Mouse (Mus musculus): Measurements from ENCODE around the gene Cfap161. TPM values are rescaled to one million over a fixed set of nuclear protein-coding genes. Genes with fewer than 3 reads are reported as not detected.

Gene Cfap161
- 0.33 TPM in 1 of 2 replicates, not detected in the other for polyA plus RNA-seq (2015; fragmentation: Nextera tagmentation; extraction: Ambion mirVana)

DNA sequence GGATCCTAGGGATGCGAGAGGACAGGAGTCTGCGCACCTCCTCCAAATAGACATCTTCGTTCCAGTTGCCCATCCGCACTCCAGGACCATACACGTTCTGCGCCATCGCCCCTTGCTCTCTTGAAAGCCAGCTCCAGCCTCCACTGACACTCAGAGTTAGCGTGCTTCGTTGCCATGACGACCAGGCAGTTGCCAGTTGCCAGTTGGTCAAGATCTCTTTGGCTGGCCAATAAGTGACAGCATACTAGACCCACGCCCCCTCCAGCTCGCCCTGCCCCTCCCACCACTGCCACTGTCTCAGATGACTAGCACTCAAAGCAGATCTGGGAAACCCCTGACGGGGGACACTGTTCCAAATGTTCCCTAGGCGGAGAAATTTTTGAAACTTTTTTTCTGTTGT, at the start of gene Cfap161:
Gene Cfap161, minus strand, starts transcription at position 176 of the 400 bp plus-strand sequence.
- no peak within 1 kb of the TSS for H3K9ac ChIP-seq
- no peaks in the 10 kb centered on the region for H3K27me3 ChIP-seq
- no peak within 1 kb of the TSS for H3K27ac ChIP-seq (replicated peaks)
- H3K4me3 ChIP-seq, result no peak within 1 kb of the TSS
- 4% methylated on average over 14 of the region's 14 CpGs for WGBS
- ATAC-seq (ENCODE audit: low read depth), result peak; percentile 95
- no peaks in the 10 kb centered on the region for H3K9me3 ChIP-seq
- H3K4me2 ChIP-seq, result peak within 1 kb of the TSS; percentile 34
- H3K4me1 ChIP-seq (replicated peaks), result peaks cover 9% of the 10 kb centered on the region
- no peaks in the 10 kb centered on the region for H3K36me3 ChIP-seq

DNA sequence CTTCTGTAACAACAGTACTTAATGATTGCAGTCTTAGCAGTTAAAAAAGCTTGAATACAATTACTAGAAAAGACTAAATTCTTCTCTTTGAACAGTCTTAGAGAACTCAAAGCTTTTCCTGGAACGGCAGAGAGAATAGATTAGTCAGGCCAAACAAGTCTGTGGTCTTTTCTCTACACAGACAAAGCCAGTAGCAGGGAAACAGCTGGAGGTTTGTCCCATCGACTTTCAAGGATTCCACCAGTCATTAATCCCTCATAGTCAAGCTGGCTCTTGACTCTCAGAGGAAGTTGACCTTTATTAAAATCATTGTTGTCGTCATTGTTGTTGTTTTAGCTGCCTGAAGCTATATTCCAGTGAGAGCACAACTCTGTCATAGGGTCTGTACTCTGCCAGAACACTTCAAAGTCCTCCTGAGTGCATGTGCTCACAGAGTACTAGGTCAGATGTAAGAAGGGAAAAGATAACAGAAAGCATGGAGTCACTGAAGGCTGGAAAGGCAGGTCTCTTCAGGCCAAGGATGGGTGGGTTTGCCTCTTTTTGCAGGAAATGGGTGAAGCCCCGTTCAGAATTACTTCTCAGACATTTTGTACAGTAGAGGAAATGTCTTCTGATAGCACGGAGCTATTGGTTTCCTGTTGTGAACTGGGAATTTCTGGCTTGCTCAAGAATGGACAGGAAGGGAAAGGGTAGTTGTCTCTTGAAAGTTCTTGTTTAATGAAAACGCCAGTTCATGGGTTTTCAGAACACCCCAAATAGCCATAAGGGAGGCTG, 48.0 kb upstream of the Cfap161 start:
- Histone ChIP-seq H3K27ac (replicated peaks) (no peak overlapping the region), H3K4me2 (no peak overlapping the region), H3K4me3 (no peak overlapping the region), H3K36me3 (no peaks in the 10 kb centered on the region), H3K27me3 (no peaks in the 10 kb centered on the region), H3K4me1 (replicated peaks) (no peaks in the 10 kb centered on the region), H3K9me3 (no peaks in the 10 kb centered on the region), H3K9ac (no peak overlapping the region)
- ATAC-seq (ENCODE audit: low read depth), result no peak
- 57% methylated on average over 6 of the region's 6 CpGs for WGBS

DNA sequence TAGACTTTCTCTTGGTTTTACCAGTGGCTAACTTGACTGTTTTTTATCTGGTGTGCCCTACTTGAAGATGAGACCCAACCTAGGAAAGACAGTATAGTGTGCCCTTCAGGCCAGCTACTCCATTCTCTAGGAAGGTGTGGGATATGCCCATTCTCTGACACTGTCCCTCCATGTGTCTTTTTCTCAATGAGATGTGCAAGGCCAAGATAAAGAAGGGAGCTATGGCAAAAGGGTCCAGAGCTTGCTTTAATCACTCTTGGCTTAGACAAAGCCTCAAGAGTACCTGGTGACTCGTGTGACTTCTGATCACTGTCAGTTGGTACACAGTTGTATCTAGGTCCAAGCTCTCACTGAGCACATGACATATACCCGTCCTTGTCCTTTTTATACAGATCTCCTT, 45.4 kb upstream of the Cfap161 start:
- ATAC-seq (ENCODE audit: low read depth), result no peak
- no peak overlapping the region for H3K9ac ChIP-seq
- 79% methylated on average over 2 of the region's 2 CpGs for WGBS

DNA sequence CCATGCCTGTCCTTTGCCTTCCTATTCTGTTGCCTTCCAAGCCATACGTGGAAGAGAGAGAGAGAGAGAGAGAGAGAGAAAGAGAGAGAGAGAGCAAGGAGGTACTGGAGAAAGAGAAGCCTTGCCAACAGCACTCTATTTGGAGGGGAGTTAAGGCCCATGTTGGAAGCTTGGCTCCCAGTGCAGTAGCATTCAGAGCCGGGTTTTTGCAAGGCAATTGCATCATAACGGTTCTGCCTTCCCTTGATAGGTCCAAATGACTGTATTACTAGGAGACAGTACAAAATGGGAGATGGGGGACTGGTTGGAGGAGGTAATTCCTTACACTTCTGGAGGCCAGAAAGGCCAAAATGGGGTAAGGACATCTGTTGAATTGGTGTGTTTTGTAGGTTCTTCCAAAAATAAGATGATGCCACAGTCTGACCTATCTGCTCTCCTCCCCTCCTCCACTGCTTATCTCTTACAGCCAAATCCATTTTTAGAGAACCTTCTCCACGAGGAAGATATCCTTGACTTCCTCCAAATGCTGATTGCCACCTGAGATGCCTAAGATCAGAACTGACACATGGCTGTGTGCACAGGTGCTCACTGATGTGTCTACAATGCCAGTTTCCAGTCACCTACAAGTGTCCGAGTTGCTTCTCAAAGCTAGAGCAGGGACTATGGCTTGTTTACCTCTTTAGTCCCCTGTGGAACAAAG, 44.0 kb upstream of the Cfap161 start:
- no peaks in the 10 kb centered on the region for H3K27me3 ChIP-seq
- no peak overlapping the region for H3K27ac ChIP-seq (replicated peaks)
- 76% methylated on average over 5 of the region's 5 CpGs for WGBS
- no peak overlapping the region for H3K4me3 ChIP-seq
- no peaks in the 10 kb centered on the region for H3K9me3 ChIP-seq
- H3K4me2 ChIP-seq, result no peak overlapping the region
- no peak for ATAC-seq (ENCODE audit: low read depth)
- no peak overlapping the region for H3K9ac ChIP-seq
- H3K36me3 ChIP-seq, result no peaks in the 10 kb centered on the region
- H3K4me1 ChIP-seq (replicated peaks), result no peaks in the 10 kb centered on the region

More for the DNA sequence above, 45.4 kb upstream of the Cfap161 start:
- Histone ChIP-seq H3K27me3 (no peaks in the 10 kb centered on the region), H3K9me3 (no peaks in the 10 kb centered on the region), H3K4me3 (no peak overlapping the region), H3K36me3 (no peaks in the 10 kb centered on the region), H3K27ac (replicated peaks) (no peak overlapping the region), H3K4me2 (no peak overlapping the region), H3K4me1 (replicated peaks) (no peaks in the 10 kb centered on the region)

DNA sequence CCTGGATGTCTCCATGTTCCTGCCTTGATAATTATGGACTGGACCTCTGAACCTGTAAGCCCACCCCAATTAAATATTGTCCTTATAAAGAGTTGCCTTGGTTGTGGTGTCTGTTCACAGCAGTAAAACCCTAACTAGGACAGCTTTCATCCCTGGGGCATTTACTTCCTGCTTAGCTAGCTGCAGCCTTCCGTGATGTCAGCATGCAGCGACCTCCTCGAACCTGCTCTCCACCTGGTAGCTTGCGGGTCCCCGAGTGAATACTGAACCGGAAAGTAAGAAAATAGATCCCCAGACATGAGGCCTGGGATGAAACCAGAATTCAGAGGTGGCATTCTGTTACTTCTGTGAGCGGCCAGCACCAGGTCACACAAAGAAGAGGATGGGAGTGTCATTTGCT, 34.7 kb upstream of the Cfap161 start:
- no peak for ATAC-seq (ENCODE audit: low read depth)
- Histone ChIP-seq H3K4me1 (replicated peaks) (no peaks in the 10 kb centered on the region), H3K36me3 (no peaks in the 10 kb centered on the region), H3K9me3 (no peaks in the 10 kb centered on the region), H3K4me3 (no peak overlapping the region), H3K27me3 (no peaks in the 10 kb centered on the region), H3K27ac (replicated peaks) (no peak overlapping the region), H3K4me2 (no peak overlapping the region), H3K9ac (no peak overlapping the region)
- WGBS, result 92% methylated on average over 7 of the region's 7 CpGs

DNA sequence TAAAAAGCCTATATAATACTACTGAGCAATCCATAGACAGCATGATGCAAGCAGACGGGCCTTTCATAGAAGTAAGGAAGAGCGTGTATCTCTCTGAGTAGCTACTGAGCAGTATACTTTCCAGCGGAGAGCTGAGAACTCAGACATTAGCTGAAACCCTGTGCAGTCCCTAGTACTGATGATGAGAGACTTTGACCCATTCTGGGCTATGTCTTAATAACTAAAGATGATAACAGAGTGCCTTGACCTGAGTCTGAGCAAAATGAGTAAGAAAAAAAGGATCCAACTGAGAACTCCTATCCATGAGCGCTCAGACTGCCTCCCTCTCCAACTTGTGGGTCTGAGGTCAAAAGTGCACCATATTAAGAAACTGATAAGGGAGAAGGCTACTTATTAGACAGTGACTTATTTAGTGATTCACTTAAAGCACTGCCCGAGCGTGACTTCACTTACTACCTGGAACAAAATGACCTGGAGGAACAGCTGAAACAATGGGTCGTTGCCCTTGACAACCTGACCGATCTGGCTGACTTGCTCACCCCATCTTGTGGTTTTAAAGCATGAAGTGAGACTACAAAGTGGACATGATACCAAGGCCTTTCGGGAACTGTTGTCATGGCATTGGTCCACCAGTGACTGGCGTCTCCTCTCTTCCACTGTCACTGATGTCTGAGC, 32.9 kb upstream of the Cfap161 start:
- Histone ChIP-seq H3K27ac (replicated peaks) (no peak overlapping the region), H3K27me3 (no peaks in the 10 kb centered on the region), H3K9me3 (no peaks in the 10 kb centered on the region), H3K4me1 (replicated peaks) (no peaks in the 10 kb centered on the region), H3K36me3 (no peaks in the 10 kb centered on the region), H3K9ac (no peak overlapping the region), H3K4me2 (no peak overlapping the region), H3K4me3 (no peak overlapping the region)
- WGBS, result 73% methylated on average over 10 of the region's 10 CpGs
- ATAC-seq (ENCODE audit: low read depth), result no peak

DNA sequence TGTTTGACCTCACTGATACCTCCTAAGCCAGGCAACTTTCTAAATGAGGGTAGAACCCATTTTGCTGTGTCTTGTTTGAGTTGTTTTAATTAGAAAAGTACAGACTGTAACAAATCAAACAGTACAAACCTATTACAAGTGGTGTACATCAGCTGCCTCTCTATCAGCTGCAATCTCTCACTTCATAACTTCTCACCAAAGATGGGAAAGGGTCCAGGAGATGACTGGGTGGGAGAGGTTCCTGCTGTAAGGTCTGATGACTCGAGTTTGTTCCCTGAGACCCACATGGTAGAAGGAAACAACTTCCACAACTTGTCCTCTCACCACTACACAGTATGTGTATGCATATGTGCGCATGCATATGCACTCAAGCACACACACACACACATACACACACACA, 32.1 kb upstream of the Cfap161 start:
- no peak overlapping the region for H3K27ac ChIP-seq (replicated peaks)
- no peak for ATAC-seq (ENCODE audit: low read depth)
- H3K27me3 ChIP-seq, result no peaks in the 10 kb centered on the region
- WGBS, result 79% methylated on average over 2 of the region's 2 CpGs
- no peaks in the 10 kb centered on the region for H3K36me3 ChIP-seq
- no peaks in the 10 kb centered on the region for H3K4me1 ChIP-seq (replicated peaks)
- no peaks in the 10 kb centered on the region for H3K9me3 ChIP-seq
- H3K4me3 ChIP-seq, result no peak overlapping the region
- no peak overlapping the region for H3K4me2 ChIP-seq
- H3K9ac ChIP-seq, result no peak overlapping the region

DNA sequence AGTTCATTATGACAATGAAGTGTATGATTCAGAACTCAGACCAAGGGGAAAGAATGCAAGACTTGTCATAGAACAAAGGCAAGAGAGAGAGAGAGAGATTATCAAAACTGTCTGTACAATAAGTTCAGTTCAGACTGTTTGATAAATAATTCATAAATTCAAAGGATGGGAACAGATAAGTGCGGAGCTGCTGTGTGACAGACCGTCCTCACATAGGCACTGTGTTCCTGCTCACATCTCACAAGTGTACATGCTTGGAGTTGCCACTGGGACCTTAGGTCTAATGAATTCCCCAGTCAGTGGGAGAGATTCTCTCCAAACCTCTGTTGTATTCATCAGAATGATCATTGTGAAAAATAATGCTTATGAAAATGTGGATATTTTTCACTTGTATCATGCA, 27.3 kb upstream of the Cfap161 start:
- Histone ChIP-seq H3K4me1 (replicated peaks) (no peaks in the 10 kb centered on the region), H3K4me3 (no peak overlapping the region), H3K27ac (replicated peaks) (no peak overlapping the region), H3K27me3 (no peaks in the 10 kb centered on the region), H3K9ac (no peak overlapping the region), H3K36me3 (no peaks in the 10 kb centered on the region), H3K9me3 (no peaks in the 10 kb centered on the region), H3K4me2 (no peak overlapping the region)
- WGBS, result 87% methylated on average over 2 of the region's 2 CpGs
- ATAC-seq (ENCODE audit: low read depth), result no peak

DNA sequence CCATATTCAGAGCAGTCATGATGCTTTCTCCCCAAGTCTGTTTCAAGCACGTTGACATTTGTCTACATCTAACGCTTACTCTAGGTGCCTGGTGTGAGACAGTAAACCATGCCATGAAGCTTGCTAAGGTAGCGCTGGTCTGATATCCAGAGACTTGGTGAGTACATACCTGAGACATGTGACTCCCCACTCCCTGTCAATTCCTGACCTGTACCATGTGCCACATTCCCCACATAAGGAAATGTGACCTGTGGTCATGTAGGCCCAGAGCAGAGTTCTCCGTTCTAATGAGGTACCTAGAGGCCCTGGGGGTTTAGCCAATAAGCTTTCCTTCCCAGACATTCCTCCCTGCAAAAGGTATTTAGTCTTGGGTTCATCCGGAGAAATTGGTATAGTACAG, 22.2 kb upstream of the Cfap161 start:
- 96% methylated on average over 5 of the region's 5 CpGs for WGBS
- no peak for ATAC-seq (ENCODE audit: low read depth)
- Histone ChIP-seq H3K27me3 (no peaks in the 10 kb centered on the region), H3K36me3 (no peaks in the 10 kb centered on the region), H3K9me3 (no peaks in the 10 kb centered on the region), H3K4me2 (no peak overlapping the region), H3K4me3 (no peak overlapping the region), H3K4me1 (replicated peaks) (peaks cover 9% of the 10 kb centered on the region), H3K27ac (replicated peaks) (no peak overlapping the region), H3K9ac (no peak overlapping the region)

DNA sequence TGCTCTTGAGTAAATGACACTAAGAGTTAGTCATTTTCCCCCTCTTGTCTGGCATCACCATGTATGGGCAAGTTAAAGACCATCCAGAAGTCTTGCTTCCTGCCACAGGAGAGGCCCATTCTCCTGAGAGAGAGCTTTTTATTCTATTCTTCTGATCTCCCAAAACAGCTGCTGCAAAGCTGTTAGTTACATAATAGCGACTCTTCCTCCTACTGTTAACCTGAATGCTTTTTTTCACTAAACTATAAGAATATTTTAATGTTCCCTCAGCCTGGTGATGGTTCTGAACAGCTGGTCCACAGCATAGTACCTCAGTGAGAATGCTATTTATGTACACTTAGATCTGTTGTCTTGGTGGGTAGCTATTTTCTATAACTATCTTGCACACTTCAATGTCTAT, 21.0 kb upstream of the Cfap161 start:
- Histone ChIP-seq H3K27me3 (no peaks in the 10 kb centered on the region), H3K9ac (no peak overlapping the region), H3K4me3 (no peak overlapping the region), H3K36me3 (no peaks in the 10 kb centered on the region), H3K9me3 (no peaks in the 10 kb centered on the region), H3K4me2 (no peak overlapping the region), H3K27ac (replicated peaks) (no peak overlapping the region), H3K4me1 (replicated peaks) (peaks cover 10% of the 10 kb centered on the region)
- no peak for ATAC-seq (ENCODE audit: low read depth)
- 82% methylated on average over 1 of the region's 1 CpGs for WGBS

DNA sequence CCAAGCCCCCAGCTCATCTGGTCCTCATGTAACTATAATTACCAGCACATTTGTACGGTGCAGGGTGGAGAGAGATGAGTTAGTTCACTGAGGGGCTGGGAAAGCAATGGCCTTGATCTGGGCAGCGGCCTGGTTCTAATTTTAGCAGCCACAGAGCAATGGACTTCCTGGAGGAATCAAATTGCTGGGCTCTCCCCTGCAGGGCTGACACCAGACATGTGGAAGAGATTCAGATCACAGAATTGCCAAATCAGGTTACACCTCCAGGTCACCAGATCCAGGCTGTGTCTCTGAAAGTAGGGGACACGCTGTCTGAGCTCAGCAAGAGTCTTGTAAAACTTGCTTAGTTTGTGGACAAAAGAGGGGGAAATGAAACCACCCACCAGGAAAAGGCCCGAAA, 19.3 kb upstream of the Cfap161 start:
- H3K4me3 ChIP-seq, result no peak overlapping the region
- 16% methylated on average over 4 of the region's 4 CpGs for WGBS
- H3K27ac ChIP-seq (replicated peaks), result peak overlapping the region; percentile 65

DNA sequence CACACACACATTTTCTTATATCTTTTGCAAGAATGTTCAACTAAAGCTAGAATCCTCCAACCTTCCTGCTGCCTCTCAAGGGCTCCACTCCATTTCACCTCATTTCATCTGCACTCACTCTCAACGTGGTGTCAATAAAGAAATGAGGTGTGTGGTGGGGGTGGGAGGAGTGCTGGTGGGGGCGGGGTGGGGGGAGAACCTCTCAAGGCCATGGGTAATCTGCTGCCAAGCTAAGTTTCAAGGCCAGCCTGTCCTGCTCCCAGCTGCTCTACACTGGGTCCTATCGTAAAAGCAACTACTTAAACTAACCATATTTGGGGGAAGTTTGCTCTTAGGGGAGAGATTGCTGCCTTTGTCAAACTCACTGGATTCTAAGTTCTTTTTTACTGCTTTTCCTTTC, 18.8 kb upstream of the Cfap161 start:
- Histone ChIP-seq H3K36me3 (no peaks in the 10 kb centered on the region), H3K4me3 (no peak overlapping the region), H3K9ac (no peak overlapping the region), H3K4me2 (no peak overlapping the region), H3K27me3 (no peaks in the 10 kb centered on the region), H3K9me3 (no peaks in the 10 kb centered on the region), H3K27ac (replicated peaks) (peak overlapping the region; percentile 65), H3K4me1 (replicated peaks) (peaks cover 26% of the 10 kb centered on the region)
- no peak for ATAC-seq (ENCODE audit: low read depth)
- WGBS, result 20% methylated on average over 3 of the region's 3 CpGs

More for the DNA sequence above, 19.3 kb upstream of the Cfap161 start:
- peak; percentile 61; the same call in 1 of the 2 replicates for ATAC-seq (ENCODE audit: low read depth)
- Histone ChIP-seq H3K27me3 (no peaks in the 10 kb centered on the region), H3K4me2 (no peak overlapping the region), H3K36me3 (no peaks in the 10 kb centered on the region), H3K9me3 (no peaks in the 10 kb centered on the region), H3K9ac (no peak overlapping the region), H3K4me1 (replicated peaks) (peaks cover 25% of the 10 kb centered on the region)

All from neural tube, embryonic 13.5 days (tissue).